Mouse (Mus musculus): ENCODE results near the gene Rbm20. TPM values are rescaled to one million over a fixed set of nuclear protein-coding genes. Genes with fewer than 3 reads are reported as not detected.

Gene Rbm20
- 0.23 and 0.28 TPM in 2 replicates for polyA plus RNA-seq (2012)

DNA sequence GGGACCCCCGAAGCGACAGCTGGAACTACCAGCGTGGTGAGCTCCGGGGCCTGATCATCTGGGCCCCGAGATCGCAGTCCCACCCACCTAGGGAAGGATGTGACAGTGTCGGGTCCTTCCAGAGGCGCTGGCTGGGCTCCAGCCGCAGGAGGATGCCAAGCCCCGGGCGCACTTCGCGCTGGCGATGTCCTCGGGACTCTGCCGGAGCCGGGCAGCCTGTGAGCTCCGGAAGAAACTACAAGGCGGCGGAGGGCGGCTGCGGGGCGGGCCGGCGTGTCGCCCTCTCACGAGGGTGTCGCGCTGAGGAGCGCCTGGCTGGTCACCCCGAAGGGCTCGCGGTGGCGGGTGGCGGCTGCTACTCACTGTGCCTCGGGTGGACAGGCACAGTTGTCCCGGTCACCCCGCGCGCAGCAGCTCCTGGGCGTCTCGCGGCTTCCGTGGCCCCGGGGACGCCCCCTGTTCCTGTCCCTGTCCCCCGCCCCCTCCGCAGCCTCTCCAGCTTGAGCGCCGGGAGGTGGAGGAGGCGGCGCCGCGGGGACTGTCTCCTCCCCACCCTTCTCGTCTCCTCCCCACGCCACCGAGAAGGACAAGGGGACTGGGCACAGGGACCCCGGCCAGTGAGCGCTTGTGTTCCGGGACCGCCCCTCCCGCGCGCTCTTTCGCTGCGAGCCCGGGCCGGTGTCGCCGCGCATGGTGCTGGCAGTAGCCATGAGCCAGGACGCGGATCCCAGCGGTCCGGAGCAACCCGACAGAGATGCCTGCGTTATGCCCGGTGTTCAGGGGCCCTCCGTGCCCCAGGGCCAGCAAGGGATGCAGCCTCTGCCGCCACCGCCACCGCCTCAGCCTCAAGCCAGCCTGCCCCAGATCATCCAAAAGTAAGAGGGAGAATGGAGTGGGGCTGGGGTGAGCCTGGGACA is at the start of gene Rbm20:
TSS of gene Rbm20 (plus strand) at position 589 of the 917 bp plus-strand sequence.

DNA sequence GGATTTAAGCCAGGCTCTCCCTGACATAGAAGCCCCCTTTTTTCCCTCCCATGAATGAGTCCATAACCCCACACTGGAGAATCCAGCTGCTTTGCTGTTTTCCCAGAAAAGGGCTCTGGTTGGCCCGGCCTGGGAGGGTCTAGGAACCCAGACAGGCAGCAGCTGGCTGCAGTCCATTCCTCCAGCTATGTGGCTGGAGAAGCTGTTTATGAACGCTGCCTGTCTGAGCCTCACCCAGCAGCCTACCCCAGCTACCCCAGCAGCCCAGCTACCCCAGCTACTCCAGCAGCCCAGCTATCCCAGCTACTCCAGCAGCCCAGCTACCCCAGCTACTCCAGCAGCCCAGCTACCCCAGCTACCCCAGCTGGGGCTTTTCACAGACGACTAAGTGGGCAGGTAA is 215.0 kb downstream of the Rbm20 start, which contains the start of gene Pdcd4:
TSS of gene Pdcd4 (plus strand) at position 171 of the 400 bp plus-strand sequence.

Other genes starting within 250 kb of the Rbm20 start
- gene Dusp5, start 148.2 kb upstream of the Rbm20 start, polyA plus RNA-seq (2012) = 35.0 and 42.2 TPM in 2 replicates
- gene Nutf2-ps1, start 88.2 kb upstream of the Rbm20 start, polyA plus RNA-seq (2012) = 151 and 152 TPM in 2 replicates
- 30.1 and 38.2 TPM in 2 replicates for gene Smc3, start 76.9 kb upstream of the Rbm20 start, polyA plus RNA-seq (2012)
- gene Pdcd4, start 214.9 kb downstream of the Rbm20 start, polyA plus RNA-seq (2012) = 152 and 182 TPM in 2 replicates